Mouse (Mus musculus) stomach, embryonic 14.5 days (tissue): Measurements from ENCODE around the gene Aamp. TPM values are rescaled to one million over a fixed set of nuclear protein-coding genes. Genes with fewer than 3 reads are reported as not detected.

ENCODE experiments used
- ATAC-seq: fragments of 200-750 bp; cut with Nextera tagmentation; 2 replicates; pipeline ENCODE4 v1.8.0; 2017; ENCODE audit warnings: low read depth, moderate TSS enrichment; ENCODE audit not compliant: insufficient number of reproducible peaks, insufficient read depth, low FRiP score
- H3K27ac ChIP-seq: fragments of 300-500 bp; sonication (generic); 2 replicates; pipeline ENCODE4 v1.5.1; 2014; ENCODE audit warnings: mild to moderate bottlenecking, low read length, moderate library complexity, mixed read lengths
- H3K27me3 ChIP-seq: fragments of 300-500 bp; sonication (generic); 2 replicates; pipeline ENCODE4 v1.6.1; 2014; ENCODE audit warnings: low read length, control low read depth, mixed read lengths; ENCODE audit not compliant: control insufficient read depth, insufficient read depth
- H3K36me3 ChIP-seq: fragments of 300-500 bp; sonication (generic); 2 replicates; pipeline ENCODE4 v1.6.1; 2014; ENCODE audit warnings: mild to moderate bottlenecking, control low read depth, low read length, moderate library complexity, mixed read lengths; ENCODE audit not compliant: control insufficient read depth, insufficient read depth
- H3K4me1 ChIP-seq: fragments of 300-500 bp; sonication (generic); 2 replicates; pipeline ENCODE4 v1.6.1; 2014; ENCODE audit warnings: low read length, control low read depth, mixed read lengths; ENCODE audit not compliant: control insufficient read depth, insufficient read depth
- H3K4me2 ChIP-seq: fragments of 300-500 bp; sonication (generic); replicated peaks from 2 replicates; pipeline ENCODE4 v1.6.1; 2014; ENCODE audit warnings: low read depth, low read length, control low read depth
- H3K4me3 ChIP-seq: fragments of 300-500 bp; sonication (generic); 2 replicates; pipeline ENCODE4 v1.5.1; 2014; ENCODE audit warnings: low read depth, low read length, control low read depth
- H3K9ac ChIP-seq: fragments of 300-500 bp; sonication (generic); replicated peaks from 2 replicates; pipeline ENCODE4 v1.6.1; 2014; ENCODE audit warnings: low read depth, mild to moderate bottlenecking, control low read depth, low read length, moderate library complexity, mixed read lengths
- H3K9me3 ChIP-seq: fragments of 300-500 bp; sonication (generic); 2 replicates; pipeline ENCODE4 v1.6.1; 2016; ENCODE audit warnings: low read depth, low read length, control low read depth; ENCODE audit not compliant: control insufficient read depth
- WGBS: fragments of 180-500 bp; shearing (Covaris S2); extraction: QIAGEN DNeasy Blood & Tissue Kit; methylation state at CpG from one replicate; pipeline ENCODE4 v1.1.7; 2014; 5-methylcytosine and 5-hydroxymethylcytosine counted together
- polyA plus RNA-seq: library from polyadenylated mRNA; unstranded; fragments of >200 nt; fragmentation: Nextera tagmentation; extraction: Ambion mirVana; gene quantifications from 2 replicates; pipeline ENCODE4 v1.2.1, GENCODE M21; 2014

Gene Aamp
- polyA plus RNA-seq, 1 experiment from 2014 or later: 261 TPM

GRCm38 (mm10) chr1:74304339-74304790 is 19.8 kb upstream of the Aamp start:
- H3K4me3 ChIP-seq: peak overlapping the region; percentile 71
- WGBS: 4% methylated on average over 12 of the region's 12 CpGs
- peak overlapping the region; percentile 91 for H3K27ac ChIP-seq
- no peaks in the 10 kb centered on the region for H3K9me3 ChIP-seq
- H3K4me1 ChIP-seq: peaks cover 9% of the 10 kb centered on the region; the same call in 1 of the 2 replicates
- peak overlapping the region; percentile 88 for H3K9ac ChIP-seq
- ATAC-seq: no peak
- no peaks in the 10 kb centered on the region for H3K36me3 ChIP-seq
- H3K27me3 ChIP-seq: no peaks in the 10 kb centered on the region
- H3K4me2 ChIP-seq: peak overlapping the region; percentile 70

- Histone ChIP-seq H3K27me3 (no peaks in the 10 kb centered on the region), H3K9me3 (no peaks in the 10 kb centered on the region), H3K4me2 (peak overlapping the region; percentile 70), H3K4me1 (peaks cover 14% of the 10 kb centered on the region; the same call in 1 of the 2 replicates), H3K9ac (peak overlapping the region; percentile 88), H3K4me3 (peak overlapping the region; percentile 71), H3K27ac (peak overlapping the region; percentile 91), H3K36me3 (no peaks in the 10 kb centered on the region)
- ATAC-seq: peak; percentile 80
- under 1% methylated on average over 55 of the region's 56 CpGs for WGBS
Measured at GRCm38 (mm10) chr1:74303509-74304338, 19.2 kb upstream of the Aamp start.

GRCm38 (mm10) chr1:74302835-74303234 is 18.3 kb upstream of the Aamp start:
- ATAC-seq: no peak
- Histone ChIP-seq H3K9ac (no peak overlapping the region), H3K36me3 (no peaks in the 10 kb centered on the region), H3K9me3 (no peaks in the 10 kb centered on the region), H3K4me3 (peak overlapping the region; percentile 71), H3K4me2 (peak overlapping the region; percentile 70), H3K27me3 (no peaks in the 10 kb centered on the region), H3K27ac (no peak overlapping the region), H3K4me1 (peaks cover 22% of the 10 kb centered on the region)
- 68% methylated on average over 2 of the region's 2 CpGs for WGBS

- no peak overlapping the region for H3K27ac ChIP-seq
- no peaks in the 10 kb centered on the region for H3K36me3 ChIP-seq
- peak overlapping the region; percentile 70 for H3K4me2 ChIP-seq
- no peaks in the 10 kb centered on the region for H3K9me3 ChIP-seq
- H3K9ac ChIP-seq: no peak overlapping the region
- 87% methylated on average over 7 of the region's 7 CpGs for WGBS
- ATAC-seq: no peak
- no peak overlapping the region for H3K4me3 ChIP-seq
- H3K27me3 ChIP-seq: no peaks in the 10 kb centered on the region
- H3K4me1 ChIP-seq: peaks cover 28% of the 10 kb centered on the region
Measured at GRCm38 (mm10) chr1:74302229-74302628, 17.7 kb upstream of the Aamp start.

GRCm38 (mm10) chr1:74300347-74301110 is 16.0 kb upstream of the Aamp start:
- no peaks in the 10 kb centered on the region for H3K9me3 ChIP-seq
- no peak for ATAC-seq
- peaks cover 45% of the 10 kb centered on the region for H3K4me1 ChIP-seq
- no peak overlapping the region for H3K4me2 ChIP-seq
- H3K4me3 ChIP-seq: no peak overlapping the region
- H3K27me3 ChIP-seq: no peaks in the 10 kb centered on the region
- no peak overlapping the region for H3K9ac ChIP-seq
- H3K36me3 ChIP-seq: no peaks in the 10 kb centered on the region
- peak overlapping the region; percentile 35; the same call in 1 of the 2 replicates for H3K27ac ChIP-seq
- WGBS: 65% methylated on average over 6 of the region's 6 CpGs

- Histone ChIP-seq H3K36me3 (no peaks in the 10 kb centered on the region), H3K27ac (peak overlapping the region; percentile 45; the same call in 1 of the 2 replicates), H3K4me2 (no peak overlapping the region), H3K4me1 (peaks cover 58% of the 10 kb centered on the region), H3K9me3 (no peaks in the 10 kb centered on the region), H3K9ac (no peak overlapping the region), H3K4me3 (no peak overlapping the region), H3K27me3 (no peaks in the 10 kb centered on the region)
- no peak for ATAC-seq
- WGBS: 67% methylated on average over 5 of the region's 5 CpGs
Measured at GRCm38 (mm10) chr1:74298996-74299395, 14.5 kb upstream of the Aamp start.

GRCm38 (mm10) chr1:74298157-74298750 is 13.7 kb upstream of the Aamp start:
- Histone ChIP-seq H3K27me3 (no peaks in the 10 kb centered on the region), H3K27ac (peak overlapping the region; percentile 98; the same call in 1 of the 2 replicates), H3K36me3 (no peaks in the 10 kb centered on the region), H3K4me2 (no peak overlapping the region), H3K4me1 (peaks cover 65% of the 10 kb centered on the region), H3K9me3 (no peaks in the 10 kb centered on the region), H3K4me3 (no peak overlapping the region), H3K9ac (no peak overlapping the region)
- no peak for ATAC-seq
- WGBS: 87% methylated on average over 5 of the region's 5 CpGs

- no peaks in the 10 kb centered on the region for H3K9me3 ChIP-seq
- no peak overlapping the region for H3K4me3 ChIP-seq
- H3K27me3 ChIP-seq: no peaks in the 10 kb centered on the region
- H3K4me1 ChIP-seq: peaks cover 58% of the 10 kb centered on the region
- H3K9ac ChIP-seq: no peak overlapping the region
- H3K4me2 ChIP-seq: peak overlapping the region; percentile 33; the same call in 1 of the 2 replicates
- peak overlapping the region; percentile 98 for H3K27ac ChIP-seq
- peaks cover 8% of the 10 kb centered on the region for H3K36me3 ChIP-seq
- WGBS: 28% methylated on average over 3 of the region's 3 CpGs
- ATAC-seq: no peak
Measured at GRCm38 (mm10) chr1:74297269-74297668, 12.7 kb upstream of the Aamp start.
